Mouse (Mus musculus) limb, embryonic 10.5 days (tissue): ENCODE data around the gene Pold2. TPM values are rescaled to one million over a fixed set of nuclear protein-coding genes. Genes with fewer than 3 reads are reported as not detected.

ENCODE experiments used
- DNase-seq: peaks from one replicate; pipeline ENCODE4 v3.0.0-alpha.2; 2017; ENCODE audit warnings: low spot score
- H3K27ac ChIP-seq: fragments of 300-500 bp; sonication (generic); 2 replicates; pipeline ENCODE4 v1.5.1; 2016; ENCODE audit warnings: mild to moderate bottlenecking
- H3K27me3 ChIP-seq: fragments of 300-500 bp; sonication (generic); 2 replicates; pipeline ENCODE4 v1.6.1; 2016; ENCODE audit warnings: low read depth, mild to moderate bottlenecking; ENCODE audit not compliant: poor library complexity, severe bottlenecking
- H3K36me3 ChIP-seq: fragments of 300-500 bp; sonication (generic); 2 replicates; pipeline ENCODE4 v1.6.1; 2016; ENCODE audit warnings: mild to moderate bottlenecking, moderate library complexity
- H3K4me1 ChIP-seq: fragments of 300-500 bp; sonication (generic); 2 replicates; pipeline ENCODE4 v1.6.1; 2016
- H3K4me3 ChIP-seq: fragments of 300-500 bp; sonication (generic); 2 replicates; pipeline ENCODE4 v1.5.1; 2016; ENCODE audit warnings: mild to moderate bottlenecking, moderate library complexity
- H3K9me3 ChIP-seq: fragments of 300-500 bp; sonication (generic); replicated peaks from 2 replicates; pipeline ENCODE4 v1.6.1; 2016; ENCODE audit warnings: mild to moderate bottlenecking
- WGBS: fragments of 180-500 bp; shearing (Covaris S2); methylation state at CpG from one replicate; pipeline ENCODE4 v1.1.7; 2016; 5-methylcytosine and 5-hydroxymethylcytosine counted together
- polyA plus RNA-seq: library from polyadenylated mRNA; unstranded; fragments of >200 nt; fragmentation: Nextera tagmentation; extraction: Ambion mirVana; gene quantifications from 2 replicates; pipeline ENCODE4 v1.2.1, GENCODE M21; 2016

The Pold2 gene
- polyA plus RNA-seq, 1 experiment from 2014 or later = 165 TPM

DNA sequence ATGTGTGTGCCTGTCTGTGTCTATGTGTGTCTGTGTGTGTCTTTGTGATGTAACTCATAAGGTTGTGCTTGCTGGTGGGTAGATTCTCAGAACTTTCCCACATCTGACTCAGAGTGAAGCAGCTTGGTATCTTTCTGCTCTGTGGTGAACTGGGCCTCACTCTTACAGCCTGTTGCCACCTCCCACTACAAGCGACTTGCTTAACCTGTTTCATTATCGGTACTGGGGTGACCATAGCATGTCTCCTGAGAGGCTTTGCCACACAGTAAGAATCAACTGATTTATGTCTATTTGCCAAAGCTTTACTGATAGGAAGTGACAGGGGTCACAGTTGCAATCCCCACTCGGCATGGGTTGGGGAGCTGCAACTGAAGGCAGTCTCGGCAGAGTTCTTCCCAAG is 30.6 kb upstream of the Pold2 start:
- WGBS = 80% methylated on average over 4 of the region's 4 CpGs
- Histone ChIP-seq H3K4me3 (no peak overlapping the region), H3K36me3 (no peaks in the 10 kb centered on the region), H3K9me3 (no peaks in the 10 kb centered on the region), H3K4me1 (0 out of 2 replicates have a peak, but pooled peaks cover 7% of the 10 kb centered on the region), H3K27me3 (peaks cover 4% of the 10 kb centered on the region), H3K27ac (no peak overlapping the region)
- no peak for DNase-seq

DNA sequence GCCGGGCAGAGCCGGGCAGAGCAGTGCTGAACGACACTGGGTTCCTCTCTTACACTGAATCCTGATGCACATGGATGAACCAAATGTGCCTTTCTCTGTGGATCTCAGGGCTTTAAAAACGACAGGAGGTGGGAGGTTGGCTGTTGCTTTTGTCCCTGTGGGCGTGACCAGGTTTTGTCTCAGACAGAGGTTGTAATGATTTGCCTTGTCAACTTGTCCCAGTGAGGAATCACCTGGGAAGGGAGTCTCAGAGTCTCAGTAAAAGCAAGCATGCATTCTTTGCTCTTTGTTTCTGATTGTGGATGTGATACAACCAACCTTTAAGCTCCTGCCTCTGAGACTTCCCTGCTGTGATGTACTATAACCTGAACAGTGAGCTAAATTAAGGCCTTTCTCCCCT is 29.0 kb upstream of the Pold2 start:
- Histone ChIP-seq H3K27ac (0 out of 2 replicates have a peak overlapping the region, but pooled peaks have one; percentile 19), H3K4me1 (peaks cover 19% of the 10 kb centered on the region), H3K4me3 (no peak overlapping the region), H3K9me3 (no peaks in the 10 kb centered on the region), H3K27me3 (peaks cover 19% of the 10 kb centered on the region), H3K36me3 (no peaks in the 10 kb centered on the region)
- DNase-seq = no peak
- WGBS = 66% methylated on average over 5 of the region's 5 CpGs

DNA sequence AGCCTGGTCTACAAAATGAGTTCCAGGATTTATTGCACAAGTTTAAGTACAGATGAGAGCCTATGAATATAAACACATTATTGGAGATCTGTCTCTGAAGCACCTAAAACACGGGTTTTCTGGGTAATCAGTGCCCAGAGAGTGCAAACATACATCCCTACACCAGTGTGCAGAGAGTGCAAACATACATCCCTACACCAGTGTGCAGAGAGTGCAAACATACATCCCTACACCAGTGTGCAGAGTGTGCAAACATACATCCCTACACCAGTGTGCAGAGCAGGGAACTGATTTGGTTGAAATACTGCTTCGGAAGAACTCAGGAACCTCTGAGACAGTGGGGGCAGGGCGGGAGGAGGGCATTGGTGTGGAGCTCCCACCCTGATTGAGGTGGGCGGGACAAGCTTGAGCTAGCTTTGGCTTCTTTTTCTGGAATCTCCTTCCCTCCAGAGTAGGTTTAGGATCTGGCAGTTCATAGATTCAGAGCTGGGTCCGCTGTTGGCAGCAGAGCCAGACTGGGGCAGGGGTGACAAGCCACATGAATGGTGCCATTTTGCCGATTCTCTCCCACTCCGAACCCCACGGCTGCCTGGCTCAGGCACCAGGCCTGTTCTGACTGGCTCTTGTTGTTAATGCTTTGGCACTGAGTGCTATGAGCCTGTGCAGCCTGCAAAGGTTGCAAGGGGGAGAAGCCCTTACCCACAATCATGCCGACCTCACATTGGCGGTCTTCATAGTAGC is 27.9 kb upstream of the Pold2 start:
- DNase-seq = no peak
- WGBS = 87% methylated on average over 10 of the region's 10 CpGs
- Histone ChIP-seq H3K4me1 (peaks cover 30% of the 10 kb centered on the region), H3K4me3 (no peak overlapping the region), H3K27me3 (peaks cover 31% of the 10 kb centered on the region), H3K9me3 (no peaks in the 10 kb centered on the region), H3K27ac (0 out of 2 replicates have a peak overlapping the region, but pooled peaks have one; percentile 19), H3K36me3 (no peaks in the 10 kb centered on the region)

DNA sequence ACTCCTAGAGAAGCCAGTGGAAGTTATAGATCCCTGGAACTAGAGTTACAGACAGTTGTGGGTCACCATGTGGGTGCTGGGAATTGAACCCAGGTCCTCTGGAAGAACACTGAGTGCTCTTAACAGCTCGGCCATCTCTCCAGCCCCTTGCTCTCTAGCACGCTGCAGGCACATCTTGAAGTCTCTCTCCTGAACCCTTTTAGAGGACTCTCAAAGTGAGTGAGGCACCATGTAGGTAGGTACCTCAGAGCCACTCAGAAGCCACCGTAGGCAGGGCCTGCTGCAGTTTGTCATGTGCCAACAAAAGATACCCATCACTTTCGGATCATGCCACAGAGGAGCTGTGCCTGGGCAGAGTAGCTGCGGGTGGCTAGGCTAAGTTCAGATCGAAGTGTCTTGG is 26.8 kb upstream of the Pold2 start:
- no peak for DNase-seq
- no peak overlapping the region for H3K27ac ChIP-seq
- peaks cover 42% of the 10 kb centered on the region for H3K27me3 ChIP-seq
- no peaks in the 10 kb centered on the region for H3K9me3 ChIP-seq
- peaks cover 31% of the 10 kb centered on the region for H3K4me1 ChIP-seq
- 92% methylated on average over 6 of the region's 6 CpGs for WGBS
- no peaks in the 10 kb centered on the region for H3K36me3 ChIP-seq
- no peak overlapping the region for H3K4me3 ChIP-seq

DNA sequence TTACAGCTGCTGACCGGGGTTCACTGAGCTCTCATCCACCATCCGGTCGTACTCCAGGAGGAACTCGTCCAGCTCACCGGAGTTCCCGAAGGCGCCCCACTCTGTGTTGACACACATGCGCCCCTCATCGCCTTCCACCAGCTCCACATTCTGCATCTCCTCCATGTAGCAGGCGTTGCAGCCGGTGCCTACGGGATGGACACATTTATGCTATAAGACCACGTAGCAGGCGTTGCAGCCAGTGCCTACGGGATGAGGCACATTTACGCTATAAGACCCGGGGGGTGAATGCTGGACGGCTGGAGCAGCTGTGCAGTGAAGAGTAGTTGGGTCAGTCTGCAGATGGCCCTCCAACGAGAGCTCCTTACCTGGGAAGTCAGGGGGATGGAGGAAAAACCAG is 26.3 kb upstream of the Pold2 start:
- Histone ChIP-seq H3K36me3 (no peaks in the 10 kb centered on the region), H3K9me3 (no peaks in the 10 kb centered on the region), H3K27ac (no peak overlapping the region), H3K4me3 (no peak overlapping the region), H3K27me3 (peaks cover 46% of the 10 kb centered on the region), H3K4me1 (peaks cover 31% of the 10 kb centered on the region)
- DNase-seq = no peak
- 91% methylated on average over 19 of the region's 19 CpGs for WGBS

DNA sequence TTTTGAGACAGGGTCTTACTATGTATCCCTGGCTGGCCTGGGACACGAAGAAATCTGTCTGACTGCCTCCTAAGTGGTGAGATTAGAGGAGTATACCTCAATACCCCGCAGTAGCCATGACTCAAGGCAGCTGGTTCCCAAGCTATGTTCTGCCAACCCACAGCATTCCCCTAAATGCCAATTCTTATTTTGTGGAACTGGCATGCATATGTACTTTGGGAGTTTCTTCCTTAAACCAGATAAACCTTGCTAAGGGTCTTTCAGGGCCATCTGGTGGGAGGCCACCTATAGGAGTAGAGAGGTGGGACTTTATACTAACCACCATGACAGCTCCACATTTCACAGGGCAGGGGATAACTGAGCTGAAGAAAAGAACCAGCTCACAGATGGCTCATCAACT is 25.8 kb upstream of the Pold2 start:
- Histone ChIP-seq H3K4me1 (peaks cover 31% of the 10 kb centered on the region), H3K27me3 (peaks cover 51% of the 10 kb centered on the region), H3K27ac (no peak overlapping the region), H3K36me3 (no peaks in the 10 kb centered on the region), H3K4me3 (no peak overlapping the region), H3K9me3 (no peaks in the 10 kb centered on the region)
- WGBS = 80% methylated on average over 2 of the region's 2 CpGs
- no peak for DNase-seq

DNA sequence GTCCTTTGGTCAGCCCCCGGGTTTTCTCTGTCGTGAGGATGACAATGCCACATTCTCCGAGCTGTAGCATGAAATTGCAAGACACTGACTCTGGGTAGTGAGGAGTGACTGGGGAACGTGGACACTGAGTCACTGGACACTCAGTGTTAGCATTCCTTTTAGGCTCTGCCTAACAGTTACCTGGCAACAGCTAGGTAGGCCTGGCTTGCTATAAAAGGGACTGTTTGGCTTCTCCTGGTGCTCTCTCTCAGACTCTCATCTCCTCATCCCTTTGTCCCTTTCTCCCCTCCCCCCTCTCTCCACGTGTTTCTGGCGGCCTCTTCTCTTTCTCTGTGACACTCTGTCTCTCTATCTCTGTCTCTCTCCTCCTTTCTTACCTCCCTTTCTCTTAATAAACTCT is 24.3 kb upstream of the Pold2 start:
- peaks cover 66% of the 10 kb centered on the region for H3K27me3 ChIP-seq

DNA sequence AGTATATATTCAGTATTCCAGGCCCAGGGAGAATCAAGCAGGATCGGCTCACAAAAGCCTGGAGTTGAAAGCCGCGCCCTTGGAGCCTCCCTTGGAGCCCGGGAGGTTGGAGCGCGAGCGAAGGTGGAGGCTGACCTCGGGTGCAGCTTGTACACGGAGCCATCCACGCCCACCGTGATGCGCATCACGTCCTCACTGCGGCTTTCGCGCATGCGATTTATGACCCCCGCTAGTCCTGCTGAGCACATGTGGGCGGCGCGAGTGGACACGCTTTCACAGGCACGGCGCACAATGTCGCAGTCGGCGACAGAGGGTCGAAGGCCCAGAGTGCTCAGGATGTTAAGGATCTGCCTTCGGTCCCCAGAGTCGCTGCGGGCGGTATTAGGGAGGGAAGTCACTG is 23.9 kb upstream of the Pold2 start:
- no peaks in the 10 kb centered on the region for H3K36me3 ChIP-seq
- H3K27ac ChIP-seq = peak overlapping the region; percentile 83
- H3K4me1 ChIP-seq = peaks cover 43% of the 10 kb centered on the region
- no peaks in the 10 kb centered on the region for H3K9me3 ChIP-seq
- peaks cover 70% of the 10 kb centered on the region for H3K27me3 ChIP-seq
- DNase-seq = peak; percentile 78
- 2% methylated on average over 32 of the region's 32 CpGs for WGBS
- peak overlapping the region; percentile 56 for H3K4me3 ChIP-seq

More for the DNA sequence above, 24.3 kb upstream of the Pold2 start:
- peaks cover 39% of the 10 kb centered on the region for H3K4me1 ChIP-seq
- H3K4me3 ChIP-seq = peak overlapping the region; percentile 56
- H3K9me3 ChIP-seq = no peaks in the 10 kb centered on the region
- H3K27ac ChIP-seq = peak overlapping the region; percentile 83
- 8% methylated on average over 6 of the region's 6 CpGs for WGBS
- no peak for DNase-seq
- H3K36me3 ChIP-seq = no peaks in the 10 kb centered on the region

DNA sequence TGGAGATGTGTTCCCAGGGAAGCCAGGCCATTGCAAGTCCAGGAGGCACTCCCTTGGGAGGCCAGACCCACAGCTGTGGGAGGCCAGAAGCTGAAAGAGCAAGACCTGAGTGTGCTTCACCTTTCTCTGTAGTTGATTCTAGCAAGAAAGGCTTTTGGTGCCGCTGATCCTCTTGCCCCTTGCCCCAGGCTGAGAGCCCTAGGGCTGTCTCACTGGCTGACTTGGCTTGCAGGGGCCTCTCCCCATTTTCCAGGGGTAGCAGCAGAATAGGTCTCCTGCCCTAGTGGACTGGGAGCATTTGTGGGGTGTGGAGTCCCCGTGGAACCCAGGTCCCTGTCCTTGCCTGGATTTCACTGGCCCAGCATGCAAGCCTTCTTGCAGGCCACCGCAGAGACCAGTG is 23.2 kb upstream of the Pold2 start:
- WGBS = 21% methylated on average over 3 of the region's 3 CpGs
- H3K27ac ChIP-seq = peak overlapping the region; percentile 83
- H3K27me3 ChIP-seq = peaks cover 77% of the 10 kb centered on the region

DNA sequence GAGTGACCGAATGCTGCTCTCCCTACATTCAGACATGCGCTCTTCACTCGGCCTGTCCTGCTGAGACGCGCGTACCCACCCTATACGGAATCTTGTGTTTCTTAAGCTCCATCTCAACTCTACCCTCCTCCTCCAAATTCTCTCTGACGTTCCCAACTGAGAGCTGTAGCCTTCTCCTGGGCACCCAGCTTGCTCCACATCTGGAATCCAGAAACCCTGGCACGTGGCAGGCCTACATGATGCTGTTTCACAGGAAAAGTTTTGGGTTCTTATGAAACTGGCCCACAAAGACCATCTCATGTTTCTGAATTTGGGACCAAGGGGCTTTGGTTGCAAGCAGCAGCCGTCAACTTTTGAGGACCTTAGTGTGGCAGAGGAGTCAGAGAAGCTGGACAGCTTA is 21.2 kb upstream of the Pold2 start:
- H3K4me1 ChIP-seq = peaks cover 43% of the 10 kb centered on the region
- no peak for DNase-seq
- no peaks in the 10 kb centered on the region for H3K36me3 ChIP-seq
- no peak overlapping the region for H3K27ac ChIP-seq
- H3K4me3 ChIP-seq = no peak overlapping the region
- WGBS = 93% methylated on average over 10 of the region's 10 CpGs
- H3K27me3 ChIP-seq = peaks cover 84% of the 10 kb centered on the region
- H3K9me3 ChIP-seq = no peaks in the 10 kb centered on the region

More for the DNA sequence above, 23.2 kb upstream of the Pold2 start:
- DNase-seq = no peak
- H3K4me3 ChIP-seq = peak overlapping the region; percentile 56
- H3K36me3 ChIP-seq = no peaks in the 10 kb centered on the region
- no peaks in the 10 kb centered on the region for H3K9me3 ChIP-seq
- peaks cover 46% of the 10 kb centered on the region for H3K4me1 ChIP-seq

DNA sequence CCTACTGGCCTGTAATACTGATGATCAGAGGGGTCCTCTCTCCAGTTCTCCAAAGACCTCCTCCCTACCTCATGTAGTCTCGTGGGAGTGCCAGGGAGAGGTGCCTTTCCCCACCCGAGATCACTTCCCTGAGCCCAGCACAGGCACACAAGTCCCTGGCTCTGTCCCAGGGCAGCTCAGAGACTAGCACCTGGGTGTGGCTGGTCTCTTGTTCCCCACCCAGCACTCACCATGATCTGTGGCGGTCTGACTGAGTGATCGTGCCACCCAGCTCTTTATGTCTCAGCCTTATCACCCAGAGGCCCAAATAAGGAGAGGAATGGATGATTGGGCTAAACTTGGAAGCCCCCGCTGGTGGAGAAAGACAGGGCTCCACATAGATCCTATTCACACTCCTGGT is 20.4 kb upstream of the Pold2 start, which contains the start of gene Myl7:
Gene Myl7 (minus strand): TSS at position 252 of the 400 bp plus-strand sequence.
- H3K4me3 ChIP-seq = peak within 1 kb of the TSS; percentile 12; the same call in 1 of the 2 replicates
- H3K4me1 ChIP-seq = peaks cover 45% of the 10 kb centered on the region
- no peaks in the 10 kb centered on the region for H3K9me3 ChIP-seq
- no peak for DNase-seq
- peak within 1 kb of the TSS; percentile 4; the same call in 1 of the 2 replicates for H3K27ac ChIP-seq
- WGBS = 49% methylated on average over 5 of the region's 5 CpGs
- no peaks in the 10 kb centered on the region for H3K36me3 ChIP-seq
- peaks cover 79% of the 10 kb centered on the region for H3K27me3 ChIP-seq

DNA sequence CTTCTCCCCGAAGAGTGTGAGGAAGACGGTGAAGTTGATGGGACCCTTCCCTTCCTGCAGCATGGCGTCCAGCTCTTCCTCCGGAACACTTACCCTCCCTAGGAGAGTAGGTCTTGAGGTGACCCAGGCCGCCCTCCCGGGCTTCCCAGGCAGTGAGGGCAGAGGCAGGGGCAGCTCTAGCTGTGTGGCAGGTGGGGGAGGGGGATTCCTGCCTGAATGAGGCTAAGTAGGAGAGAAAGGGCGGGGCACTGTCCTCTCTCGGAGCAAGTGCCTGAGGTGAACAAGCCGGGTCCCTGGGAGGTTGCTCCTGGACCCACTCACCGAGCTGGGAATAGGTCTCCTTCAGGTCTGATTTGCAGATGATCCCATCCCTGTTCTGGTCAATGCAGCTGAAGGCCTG is 19.7 kb upstream of the Pold2 start:
- peak overlapping the region; percentile 4; the same call in 1 of the 2 replicates for H3K27ac ChIP-seq

DNA sequence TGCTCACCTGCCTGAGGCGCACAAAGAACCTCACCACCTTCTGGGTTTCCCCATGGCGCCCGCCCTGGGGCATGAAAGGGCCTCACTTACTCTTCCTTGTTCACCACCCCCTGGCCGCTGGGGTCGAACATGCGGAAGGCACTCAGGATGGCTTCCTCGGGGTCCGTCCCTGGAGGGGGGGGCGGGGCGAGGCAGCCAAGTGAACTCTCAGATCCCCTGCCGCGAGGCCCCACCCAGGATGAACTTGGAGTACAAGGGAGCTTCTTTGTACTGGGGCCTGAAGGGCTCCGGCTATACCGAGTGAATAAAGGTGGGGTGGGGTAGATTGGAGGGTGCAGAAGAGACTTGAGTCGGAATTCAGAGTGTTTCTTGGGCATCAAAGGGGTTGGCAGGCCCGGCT is 19.1 kb upstream of the Pold2 start:
- no peaks in the 10 kb centered on the region for H3K36me3 ChIP-seq
- H3K27me3 ChIP-seq = peaks cover 66% of the 10 kb centered on the region
- H3K4me1 ChIP-seq = peaks cover 47% of the 10 kb centered on the region
- H3K27ac ChIP-seq = 0 out of 2 replicates have a peak overlapping the region, but pooled peaks have one; percentile 4
- no peaks in the 10 kb centered on the region for H3K9me3 ChIP-seq
- DNase-seq = no peak
- H3K4me3 ChIP-seq = peak overlapping the region; percentile 12
- WGBS = 18% methylated on average over 16 of the region's 16 CpGs

More for the DNA sequence above, 19.7 kb upstream of the Pold2 start:
- no peaks in the 10 kb centered on the region for H3K36me3 ChIP-seq
- 5% methylated on average over 10 of the region's 10 CpGs for WGBS
- peaks cover 72% of the 10 kb centered on the region for H3K27me3 ChIP-seq
- no peak for DNase-seq
- H3K4me1 ChIP-seq = peaks cover 47% of the 10 kb centered on the region
- H3K9me3 ChIP-seq = no peaks in the 10 kb centered on the region
- H3K4me3 ChIP-seq = peak overlapping the region; percentile 12; the same call in 1 of the 2 replicates
